Mouse (Mus musculus): Measurements from ENCODE around the gene Col18a1. TPM values are rescaled to one million over a fixed set of nuclear protein-coding genes. Genes with fewer than 3 reads are reported as not detected.

Gene Col18a1
- total RNA-seq, 2 experiments from 2014 or later = not detected

GRCm38 (mm10) chr10:77030666-77031065 lies 135.7 kb downstream of the Col18a1 start:
- no peak for ATAC-seq (replicated peaks; ENCODE audit: low FRiP score, poor library complexity, severe bottlenecking)

DNA sequence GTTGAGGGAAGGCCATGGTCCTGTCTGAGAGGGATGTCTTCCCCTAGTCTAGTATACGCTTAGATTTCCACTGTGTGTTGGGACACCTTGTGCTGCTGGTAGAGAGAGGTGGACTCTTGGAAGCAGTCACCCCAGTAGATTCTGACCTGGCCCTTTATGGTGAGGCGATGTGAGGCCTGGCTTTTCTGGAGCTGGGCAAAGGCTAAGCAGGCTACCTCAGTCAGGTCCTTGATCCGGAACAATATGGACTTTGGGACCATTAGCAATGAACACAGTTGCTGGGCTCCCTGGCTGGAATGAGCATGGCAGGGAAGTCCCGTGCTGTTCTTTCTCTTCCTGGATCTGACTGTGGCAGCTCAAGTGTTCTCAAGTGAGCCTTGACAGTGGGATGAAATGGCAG lies 136.6 kb downstream of the Col18a1 start:
- no peak for ATAC-seq (replicated peaks; ENCODE audit: low FRiP score, poor library complexity, severe bottlenecking)

DNA sequence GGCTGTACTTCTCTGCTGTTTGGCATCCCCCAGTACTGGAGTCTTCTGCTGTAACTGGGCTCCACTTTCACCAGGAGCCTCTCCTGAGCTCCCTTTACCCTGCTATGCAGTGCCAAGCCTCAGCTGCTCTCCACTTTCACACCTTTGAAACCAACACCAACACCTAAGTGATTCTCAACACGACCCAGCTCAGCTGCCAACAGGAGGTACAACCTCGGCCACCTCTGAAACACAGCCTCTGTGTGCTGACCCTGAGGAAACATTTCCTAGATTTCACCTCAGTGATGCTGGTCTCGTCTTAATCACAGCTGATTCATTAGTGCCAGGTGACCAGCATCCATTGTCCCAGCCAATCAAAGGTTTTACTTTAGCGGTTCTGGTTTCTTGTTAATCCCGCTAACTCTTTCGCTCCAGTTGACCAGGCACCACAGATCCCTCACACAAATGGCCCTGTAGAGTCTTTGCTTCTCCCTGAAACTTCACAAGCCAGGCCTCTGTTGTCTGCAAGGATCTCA lies 137.5 kb downstream of the Col18a1 start:
- no peak for ATAC-seq (replicated peaks; ENCODE audit: low FRiP score, poor library complexity, severe bottlenecking)

- no peak for ATAC-seq (replicated peaks; ENCODE audit: low FRiP score, poor library complexity, severe bottlenecking)
Observed at GRCm38 (mm10) chr10:77026944-77027343, 139.4 kb downstream of the Col18a1 start.

DNA sequence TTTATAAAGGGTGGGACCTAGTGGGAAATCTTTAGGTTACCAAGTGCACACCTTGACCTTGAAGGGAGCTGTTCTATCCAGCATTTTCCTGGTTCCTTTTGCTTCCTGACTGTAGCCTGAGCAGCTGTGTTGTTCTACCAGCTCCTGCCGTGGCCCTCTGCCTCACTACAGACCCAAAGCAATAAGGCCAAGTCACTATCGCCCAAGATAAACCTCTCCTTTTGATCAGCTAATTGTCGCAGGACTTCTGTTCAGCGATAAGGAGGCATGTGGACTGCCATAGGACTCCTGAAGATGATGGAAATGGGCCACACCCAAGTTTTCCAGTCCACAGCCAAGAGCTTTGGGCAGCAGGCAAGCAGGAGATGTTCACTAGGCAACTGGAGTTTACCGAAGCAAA lies 142.1 kb downstream of the Col18a1 start:
- ATAC-seq (replicated peaks; ENCODE audit: low FRiP score, poor library complexity, severe bottlenecking) = no peak

GRCm38 (mm10) chr10:77022301-77023130 lies 143.8 kb downstream of the Col18a1 start:
- no peak for ATAC-seq (replicated peaks; ENCODE audit: low FRiP score, poor library complexity, severe bottlenecking)

DNA sequence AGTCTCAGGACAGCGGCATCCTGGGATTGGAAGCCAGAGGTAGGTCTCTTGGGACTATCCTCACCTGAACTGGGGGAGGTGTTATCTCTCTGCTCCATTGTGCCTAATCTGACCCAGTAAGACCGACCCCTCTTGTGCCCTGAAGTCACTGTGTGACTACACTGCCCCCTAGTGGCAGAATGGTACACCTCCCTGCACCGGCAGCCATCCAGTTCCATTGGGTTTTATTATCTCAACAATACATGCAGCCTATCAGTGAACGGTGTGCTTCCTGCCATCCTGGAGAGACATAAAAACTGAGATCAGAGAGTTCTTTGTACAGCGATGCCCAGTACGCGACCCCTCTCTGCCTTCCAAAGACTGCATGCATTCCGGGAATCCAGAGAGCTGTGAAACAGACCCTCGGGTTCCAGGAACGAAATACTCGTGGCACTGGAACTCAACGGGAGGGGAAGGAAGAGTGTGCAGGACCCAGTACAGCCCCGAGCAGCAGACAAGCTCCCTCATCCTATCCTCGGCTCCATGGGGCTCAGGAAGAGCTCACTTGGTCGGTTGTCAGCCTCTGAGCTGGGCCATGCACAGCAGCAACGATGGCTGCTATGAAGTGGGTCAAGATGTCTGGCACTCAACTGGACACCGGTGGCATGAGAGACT lies 144.8 kb downstream of the Col18a1 start:
- peak; percentile 54; the same call in 1 of the 2 replicates for ATAC-seq (replicated peaks; ENCODE audit: low FRiP score, poor library complexity, severe bottlenecking)

DNA sequence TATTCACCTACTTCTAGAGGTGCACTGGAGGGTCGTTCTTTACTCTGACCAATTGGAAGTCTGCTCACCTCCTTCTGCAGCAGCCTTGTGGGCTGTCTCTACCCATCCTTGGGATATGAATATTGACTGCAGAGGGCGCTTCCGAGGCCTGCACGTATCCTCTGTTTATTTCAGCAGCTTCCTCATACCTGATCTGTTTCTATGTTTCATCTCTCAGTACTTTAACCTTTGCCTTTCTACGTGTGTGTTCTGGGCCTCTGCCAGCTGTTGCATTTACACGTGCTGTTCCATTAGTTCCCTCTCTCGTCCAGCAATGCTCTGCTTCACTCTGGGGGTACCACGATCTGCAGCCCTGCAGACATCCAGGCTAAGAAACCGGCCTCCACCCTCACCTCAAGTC lies 148.7 kb downstream of the Col18a1 start:
- ATAC-seq (replicated peaks; ENCODE audit: low FRiP score, poor library complexity, severe bottlenecking) = no peak

DNA sequence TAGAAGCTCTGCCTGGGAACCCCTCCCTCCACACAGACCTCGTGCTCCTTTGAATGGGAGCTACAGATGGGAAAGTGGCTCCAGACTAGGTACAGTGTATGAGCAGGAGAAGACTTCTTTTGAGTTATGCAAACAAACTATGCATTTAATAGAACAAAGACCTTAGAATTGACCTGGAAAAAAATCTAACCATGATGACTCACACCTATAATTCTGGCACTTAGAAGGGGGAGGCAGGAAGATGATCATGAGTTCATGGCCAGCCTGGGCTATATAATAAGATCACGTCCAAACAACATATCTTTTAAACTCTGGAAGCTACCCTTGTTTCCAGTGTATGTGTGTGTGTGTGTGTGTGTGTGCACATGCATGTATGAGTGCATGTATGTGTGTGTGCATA lies 149.3 kb downstream of the Col18a1 start:
- ATAC-seq (replicated peaks; ENCODE audit: low FRiP score, poor library complexity, severe bottlenecking) = no peak

GRCm38 (mm10) chr10:77016499-77016898 lies 149.8 kb downstream of the Col18a1 start:
- ATAC-seq (replicated peaks; ENCODE audit: low FRiP score, poor library complexity, severe bottlenecking) = no peak

DNA sequence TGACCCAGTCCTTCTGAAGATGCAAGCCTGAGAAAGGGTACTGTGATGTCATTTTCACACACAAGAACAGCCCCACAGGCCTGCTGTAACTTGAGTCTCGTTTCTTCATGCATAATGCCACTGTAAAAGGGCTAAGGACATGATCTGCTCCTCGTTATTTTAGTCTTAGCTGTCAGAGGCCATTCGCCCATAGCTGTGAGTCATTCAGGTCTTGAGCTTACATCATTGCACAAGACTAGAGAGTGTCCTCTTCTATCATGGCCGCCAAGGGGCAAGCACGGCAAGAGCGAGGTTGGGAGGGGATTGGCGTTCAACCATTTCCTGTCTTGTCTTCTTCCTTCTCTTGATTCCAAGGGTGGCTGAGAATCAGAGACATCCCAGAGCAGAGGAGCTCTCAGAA lies 150.3 kb downstream of the Col18a1 start:
- no peak for ATAC-seq (replicated peaks; ENCODE audit: low FRiP score, poor library complexity, severe bottlenecking)

GRCm38 (mm10) chr10:77011681-77012080 lies 154.7 kb downstream of the Col18a1 start:
- no peak for ATAC-seq (replicated peaks; ENCODE audit: low FRiP score, poor library complexity, severe bottlenecking)

DNA sequence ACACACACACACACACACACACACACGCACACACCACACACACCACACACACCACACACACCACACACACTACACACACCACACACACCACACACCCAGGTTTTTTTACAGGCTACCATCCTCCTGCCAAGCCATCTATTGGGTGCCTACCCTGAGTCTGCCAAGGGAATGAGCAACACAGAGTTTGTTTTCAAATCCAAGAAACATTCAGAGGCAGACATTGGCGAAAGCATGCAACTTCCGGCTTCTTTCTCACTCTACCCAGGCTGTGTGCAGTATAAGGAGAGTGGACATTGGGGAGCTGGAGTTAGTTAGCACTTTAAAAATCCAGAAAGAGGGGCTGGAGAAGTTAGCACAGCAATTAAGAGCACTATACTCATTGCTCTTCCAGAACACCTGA lies 157.7 kb downstream of the Col18a1 start:
- no peak for ATAC-seq (replicated peaks; ENCODE audit: low FRiP score, poor library complexity, severe bottlenecking)

DNA sequence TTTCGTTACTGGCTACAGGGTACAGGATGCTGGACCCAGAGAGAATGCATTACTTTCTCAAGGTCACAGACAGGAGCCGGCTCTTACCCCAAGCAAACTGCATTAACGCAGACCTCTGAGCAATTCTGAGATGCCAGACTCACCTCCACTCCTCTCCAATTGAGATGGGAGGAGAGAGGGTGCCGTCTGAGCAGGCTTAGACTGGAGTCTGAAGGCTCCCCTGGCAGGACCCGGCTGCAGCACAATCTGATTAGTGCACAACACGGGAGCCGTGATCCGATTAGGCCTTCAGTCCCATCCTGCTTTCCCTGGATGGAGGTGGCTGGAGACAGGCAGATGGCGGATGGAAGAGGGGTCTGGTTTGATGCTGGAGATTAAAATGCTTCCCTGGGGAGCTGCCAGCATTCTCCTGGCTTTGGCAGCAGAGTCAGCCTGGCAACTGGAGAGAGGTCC lies 158.2 kb downstream of the Col18a1 start:
- no peak for ATAC-seq (replicated peaks; ENCODE audit: low FRiP score, poor library complexity, severe bottlenecking)

GRCm38 (mm10) chr10:77007433-77008108 lies 158.8 kb downstream of the Col18a1 start:
- no peak for ATAC-seq (replicated peaks; ENCODE audit: low FRiP score, poor library complexity, severe bottlenecking)

GRCm38 (mm10) chr10:77004936-77005335 lies 161.4 kb downstream of the Col18a1 start:
- ATAC-seq (replicated peaks; ENCODE audit: low FRiP score, poor library complexity, severe bottlenecking) = no peak

Other genes starting within 250 kb of the Col18a1 start
- 2.9 TPM in 1 of 2 replicates, not detected in the other for gene Pcbp3, start 204.7 kb downstream of the Col18a1 start, total RNA-seq (2015; ENCODE audit: low replicate concordance)
- not detected in 2 replicates for gene Pcbp3, start 204.7 kb downstream of the Col18a1 start, total RNA-seq (2017; ENCODE audit: low replicate concordance)
- gene Slc19a1, start 134.3 kb downstream of the Col18a1 start, total RNA-seq (2015; ENCODE audit: low replicate concordance) = 1.4 and 2.9 TPM in 2 replicates
- gene Slc19a1, start 134.3 kb downstream of the Col18a1 start, total RNA-seq (2017; ENCODE audit: low replicate concordance) = 3.3 and 7.9 TPM in 2 replicates
- gene Pofut2, start 92.7 kb upstream of the Col18a1 start, total RNA-seq (2015; ENCODE audit: low replicate concordance) = 5.9 and 16.2 TPM in 2 replicates
- gene Pofut2, start 92.7 kb upstream of the Col18a1 start, total RNA-seq (2017; ENCODE audit: low replicate concordance) = 9.7 and 10.7 TPM in 2 replicates